Mouse (Mus musculus): ENCODE data around the gene Lrrc1. TPM values are rescaled to one million over a fixed set of nuclear protein-coding genes. Genes with fewer than 3 reads are reported as not detected.

The Lrrc1 gene
- polyA plus RNA-seq, 1 experiment from 2014 or later: 17.0 TPM

DNA sequence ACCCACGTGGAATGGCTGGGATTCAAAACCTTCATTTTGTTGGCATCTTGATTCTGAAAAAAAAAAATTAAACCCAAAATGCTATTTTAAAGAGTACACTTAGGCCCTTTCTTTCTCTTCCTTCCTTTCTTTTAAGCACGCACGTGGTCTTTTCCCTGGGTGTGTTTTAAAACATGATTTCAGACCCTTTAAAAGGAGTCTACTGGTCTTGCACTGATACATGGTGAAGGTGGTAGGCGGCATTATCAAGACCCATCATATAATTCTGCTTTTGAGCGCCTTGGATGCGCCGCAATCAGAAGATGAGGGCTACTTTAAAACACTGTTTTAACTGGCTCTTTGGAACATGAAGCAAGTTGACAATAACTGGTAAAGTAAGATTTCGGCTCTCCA is 115.9 kb downstream of the Lrrc1 start:
- Histone ChIP-seq H3K27me3 (no peaks in the 10 kb centered on the region), H3K9ac (no peak overlapping the region), H3K4me2 (no peak overlapping the region), H3K4me3 (no peak overlapping the region), H3K36me3 (peaks cover 6% of the 10 kb centered on the region; the same call in 1 of the 2 replicates), H3K9me3 (no peaks in the 10 kb centered on the region), H3K27ac (peak overlapping the region; percentile 79), H3K4me1 (peaks cover 35% of the 10 kb centered on the region)
- 65% methylated on average over 8 of the region's 8 CpGs for WGBS
- ATAC-seq (ENCODE audit: insufficient number of reproducible peaks, low FRiP score, low TSS enrichment, low read depth): no peak

DNA sequence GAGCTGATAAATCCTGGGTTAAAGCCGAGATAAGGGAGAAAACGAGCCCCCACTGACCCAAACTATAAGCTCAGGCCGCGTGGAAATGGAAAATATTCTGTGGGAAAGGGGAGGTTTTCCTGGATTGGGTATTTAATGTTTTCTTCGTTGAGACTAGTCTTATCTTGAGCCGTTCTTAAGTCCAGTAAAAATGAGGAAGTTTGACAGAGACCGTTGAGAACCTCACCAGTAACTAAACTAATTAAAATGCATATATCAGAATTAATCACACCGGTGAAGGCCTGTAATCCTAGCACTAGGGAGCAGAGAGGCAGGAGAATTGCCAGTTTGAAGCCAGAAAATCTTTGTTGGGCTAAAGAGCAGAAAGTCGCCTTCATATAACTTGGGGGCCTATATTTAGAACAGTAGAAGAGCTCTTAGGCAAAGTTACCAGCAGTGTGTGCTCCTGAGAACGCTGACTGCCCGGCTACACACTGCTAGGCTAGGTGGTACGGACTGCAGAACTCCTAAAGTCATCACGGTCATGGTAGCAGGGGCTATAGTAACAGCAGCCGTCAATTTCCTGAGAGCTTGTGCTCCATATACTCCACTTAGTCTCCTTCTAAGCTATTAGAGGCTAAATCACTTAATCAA is 116.4 kb downstream of the Lrrc1 start:
- Histone ChIP-seq H3K9ac (no peak overlapping the region), H3K27me3 (no peaks in the 10 kb centered on the region), H3K4me1 (peaks cover 35% of the 10 kb centered on the region), H3K4me3 (peak overlapping the region; percentile 15; the same call in 1 of the 2 replicates), H3K4me2 (peak overlapping the region; percentile 44), H3K27ac (peak overlapping the region; percentile 79), H3K36me3 (peaks cover 6% of the 10 kb centered on the region; the same call in 1 of the 2 replicates), H3K9me3 (no peaks in the 10 kb centered on the region)
- ATAC-seq (ENCODE audit: insufficient number of reproducible peaks, low FRiP score, low TSS enrichment, low read depth): no peak
- WGBS: 19% methylated on average over 14 of the region's 14 CpGs

DNA sequence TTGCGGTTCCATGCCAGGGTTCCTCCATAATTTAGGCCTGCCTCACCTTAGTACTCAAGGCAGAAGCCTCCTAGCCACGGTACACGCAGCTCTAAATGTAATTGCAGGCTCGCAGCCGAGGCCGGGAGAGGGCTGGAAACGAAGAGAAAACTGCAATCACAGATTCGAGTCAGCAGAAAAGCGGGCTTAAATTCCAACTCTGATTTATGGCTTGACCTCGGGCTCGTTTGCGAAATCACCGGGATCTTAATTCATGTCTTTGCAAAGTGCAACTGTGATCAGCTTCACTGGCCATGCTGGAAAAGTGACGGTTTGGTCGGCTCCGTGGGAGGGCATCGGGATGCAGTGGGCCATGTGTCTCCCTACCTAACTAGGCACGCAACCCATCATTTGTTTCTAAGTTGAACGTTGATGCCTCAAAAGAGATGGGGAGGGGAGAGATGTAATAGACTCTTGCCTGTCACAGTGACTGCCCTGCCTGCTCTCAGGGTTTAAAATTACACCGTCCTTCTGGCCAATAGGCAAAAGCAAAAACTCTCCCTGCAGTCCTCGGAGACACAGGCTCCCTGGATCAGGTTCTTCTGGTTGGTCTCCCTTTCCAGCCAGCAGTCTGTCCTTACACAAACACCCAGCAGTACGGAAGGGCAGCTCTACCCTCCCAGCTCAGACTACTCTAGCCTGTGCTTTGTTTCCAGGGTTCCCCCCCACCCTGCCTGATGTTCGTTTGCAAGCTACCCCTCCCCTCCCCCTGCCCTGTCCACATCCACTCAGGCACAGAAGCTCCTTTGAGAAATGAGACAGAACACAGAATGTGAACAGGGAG is 117.2 kb downstream of the Lrrc1 start:
- H3K9ac ChIP-seq: no peak overlapping the region
- ATAC-seq (ENCODE audit: insufficient number of reproducible peaks, low FRiP score, low TSS enrichment, low read depth): peak; percentile 59
- H3K4me1 ChIP-seq: peaks cover 35% of the 10 kb centered on the region
- H3K27ac ChIP-seq: peak overlapping the region; percentile 79
- no peaks in the 10 kb centered on the region for H3K9me3 ChIP-seq
- peaks cover 6% of the 10 kb centered on the region; the same call in 1 of the 2 replicates for H3K36me3 ChIP-seq
- no peaks in the 10 kb centered on the region for H3K27me3 ChIP-seq
- WGBS: 10% methylated on average over 23 of the region's 23 CpGs
- H3K4me2 ChIP-seq: peak overlapping the region; percentile 44
- peak overlapping the region; percentile 15 for H3K4me3 ChIP-seq

DNA sequence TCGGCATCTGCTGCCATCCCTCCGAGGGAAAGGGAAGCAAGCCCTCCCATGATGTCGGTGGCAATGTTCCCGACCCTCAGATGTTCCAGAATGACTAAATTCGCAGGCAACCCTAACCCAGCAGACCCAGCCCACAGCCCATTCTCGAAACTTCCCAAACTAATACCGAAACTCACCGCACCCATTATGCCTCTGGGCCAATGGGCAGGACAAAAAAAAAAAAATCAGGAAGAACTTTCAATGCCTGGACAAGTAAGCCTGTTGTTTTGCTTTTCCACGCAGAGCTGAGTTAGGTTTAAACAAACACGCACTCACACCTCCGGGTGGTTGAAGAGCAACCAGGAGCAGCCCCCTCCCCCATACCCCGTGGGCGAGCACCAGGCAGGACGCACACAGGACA is 118.6 kb downstream of the Lrrc1 start:
- Histone ChIP-seq H3K9me3 (no peaks in the 10 kb centered on the region), H3K9ac (no peak overlapping the region), H3K4me1 (peaks cover 35% of the 10 kb centered on the region), H3K27ac (peak overlapping the region; percentile 79; the same call in 1 of the 2 replicates), H3K4me3 (no peak overlapping the region), H3K4me2 (no peak overlapping the region), H3K27me3 (no peaks in the 10 kb centered on the region), H3K36me3 (no peaks in the 10 kb centered on the region; the same call in 1 of the 2 replicates)
- ATAC-seq (ENCODE audit: insufficient number of reproducible peaks, low FRiP score, low TSS enrichment, low read depth): no peak
- 57% methylated on average over 14 of the region's 14 CpGs for WGBS

DNA sequence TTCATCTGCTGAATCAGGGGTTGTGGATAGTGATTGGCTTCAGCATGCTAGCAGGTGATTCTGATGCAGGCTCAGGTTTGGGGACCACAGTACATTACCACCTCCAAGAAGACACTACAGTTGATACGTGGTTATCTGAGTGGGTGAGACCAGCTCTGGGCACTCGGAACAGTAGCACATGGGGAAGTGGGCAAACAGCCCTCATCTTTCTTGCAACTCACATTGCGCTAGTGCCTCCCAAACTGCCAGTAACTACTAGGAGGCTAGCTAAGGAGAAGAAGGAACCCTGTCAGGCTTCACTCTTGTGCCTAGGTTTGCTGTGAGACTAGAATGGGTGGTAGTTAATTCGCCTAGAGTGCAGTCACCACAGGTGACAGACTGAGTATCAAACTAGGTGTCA is 119.1 kb downstream of the Lrrc1 start:
- WGBS: 76% methylated on average over 4 of the region's 4 CpGs
- Histone ChIP-seq H3K9me3 (no peaks in the 10 kb centered on the region), H3K27ac (peak overlapping the region; percentile 48), H3K36me3 (no peaks in the 10 kb centered on the region), H3K4me1 (peaks cover 35% of the 10 kb centered on the region), H3K27me3 (no peaks in the 10 kb centered on the region), H3K4me2 (no peak overlapping the region), H3K4me3 (no peak overlapping the region), H3K9ac (no peak overlapping the region)
- no peak for ATAC-seq (ENCODE audit: insufficient number of reproducible peaks, low FRiP score, low TSS enrichment, low read depth)

DNA sequence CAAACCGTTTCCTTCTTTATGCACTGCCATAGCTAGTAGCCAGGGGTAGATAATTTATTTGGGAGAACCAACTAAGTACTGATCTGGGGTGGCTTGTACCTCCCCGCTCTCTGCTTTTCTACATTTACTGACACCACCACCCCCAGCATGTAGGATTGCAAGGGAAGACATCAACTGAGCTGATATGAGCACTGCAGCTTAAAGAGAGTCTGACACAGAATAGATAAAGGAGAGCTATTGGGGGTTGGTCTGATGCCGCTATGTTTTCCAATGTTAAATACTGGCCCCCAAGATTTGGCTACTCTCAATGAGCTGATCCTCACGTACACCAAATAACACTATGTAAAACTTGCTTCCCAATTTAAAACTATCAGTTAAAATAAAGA is 124.5 kb downstream of the Lrrc1 start:
- no peak overlapping the region for H3K4me2 ChIP-seq
- ATAC-seq (ENCODE audit: insufficient number of reproducible peaks, low FRiP score, low TSS enrichment, low read depth): no peak
- H3K9ac ChIP-seq: no peak overlapping the region
- H3K4me1 ChIP-seq: no peaks in the 10 kb centered on the region
- no peaks in the 10 kb centered on the region for H3K9me3 ChIP-seq
- H3K4me3 ChIP-seq: no peak overlapping the region
- H3K36me3 ChIP-seq: no peaks in the 10 kb centered on the region
- no peaks in the 10 kb centered on the region for H3K27me3 ChIP-seq
- WGBS: 88% methylated on average over 4 of the region's 4 CpGs
- no peak overlapping the region for H3K27ac ChIP-seq

DNA sequence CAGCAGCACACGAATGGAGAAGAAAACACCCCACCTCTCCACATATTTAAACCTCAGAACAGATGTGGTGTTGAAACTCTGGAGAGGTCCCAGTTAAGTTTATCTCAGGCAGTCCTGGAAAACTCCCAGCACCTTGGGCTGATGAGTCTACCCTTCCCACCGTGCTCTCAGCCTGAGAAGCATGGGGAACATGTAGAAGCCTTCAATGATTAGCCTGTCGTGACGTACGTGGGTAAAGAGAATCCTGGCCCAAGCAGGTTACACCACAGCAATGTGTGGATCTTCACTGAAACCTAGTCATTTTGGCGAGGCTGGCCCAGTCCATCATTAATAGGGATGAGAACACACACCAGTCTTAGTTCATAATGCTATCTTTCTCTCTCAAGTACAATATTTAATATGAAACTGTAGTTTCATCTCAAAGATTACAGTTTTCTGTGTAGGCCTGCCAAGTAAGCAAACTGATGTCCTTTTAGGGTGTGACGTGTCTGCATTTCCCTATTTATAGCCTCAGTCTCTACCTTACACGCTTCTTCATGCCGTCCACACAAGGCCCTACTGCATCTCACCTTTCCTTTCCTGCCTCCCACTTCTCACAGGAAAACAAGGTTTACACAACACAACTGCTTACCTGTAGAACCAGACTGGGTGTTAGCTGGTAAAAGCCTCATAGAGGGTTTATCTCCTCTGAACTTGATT is 125.0 kb downstream of the Lrrc1 start:
- WGBS: 81% methylated on average over 9 of the region's 9 CpGs
- H3K4me2 ChIP-seq: no peak overlapping the region
- no peaks in the 10 kb centered on the region for H3K4me1 ChIP-seq
- H3K27ac ChIP-seq: no peak overlapping the region
- no peak overlapping the region for H3K4me3 ChIP-seq
- H3K36me3 ChIP-seq: no peaks in the 10 kb centered on the region
- H3K9ac ChIP-seq: no peak overlapping the region
- H3K9me3 ChIP-seq: no peaks in the 10 kb centered on the region
- H3K27me3 ChIP-seq: no peaks in the 10 kb centered on the region
- ATAC-seq (ENCODE audit: insufficient number of reproducible peaks, low FRiP score, low TSS enrichment, low read depth): no peak

DNA sequence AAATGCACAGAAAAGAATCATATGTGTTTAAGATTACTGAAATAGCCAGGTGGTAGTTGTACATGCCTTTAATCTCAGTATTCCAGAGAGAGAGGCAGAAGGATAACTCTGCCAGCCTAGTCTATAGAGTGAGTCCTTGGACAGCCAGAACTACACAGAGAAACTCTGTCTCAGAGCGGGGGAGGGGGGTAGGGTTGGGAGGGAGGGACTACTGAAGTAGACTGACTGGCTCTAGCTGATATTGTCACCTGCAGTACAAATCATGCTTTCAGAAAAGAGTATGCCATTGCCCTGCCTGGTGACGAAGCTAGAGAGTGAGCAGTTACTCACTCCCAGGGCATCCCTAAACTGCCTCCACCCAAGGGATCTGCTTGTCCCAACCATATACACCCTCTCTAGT is 125.9 kb downstream of the Lrrc1 start:
- H3K27ac ChIP-seq: no peak overlapping the region
- H3K4me3 ChIP-seq: no peak overlapping the region
- no peak overlapping the region for H3K4me2 ChIP-seq
- 72% methylated on average over 2 of the region's 2 CpGs for WGBS
- peaks cover 3% of the 10 kb centered on the region; the same call in 1 of the 2 replicates for H3K4me1 ChIP-seq
- ATAC-seq (ENCODE audit: insufficient number of reproducible peaks, low FRiP score, low TSS enrichment, low read depth): no peak
- no peaks in the 10 kb centered on the region for H3K36me3 ChIP-seq
- H3K9ac ChIP-seq: no peak overlapping the region
- H3K27me3 ChIP-seq: no peaks in the 10 kb centered on the region
- no peaks in the 10 kb centered on the region for H3K9me3 ChIP-seq

DNA sequence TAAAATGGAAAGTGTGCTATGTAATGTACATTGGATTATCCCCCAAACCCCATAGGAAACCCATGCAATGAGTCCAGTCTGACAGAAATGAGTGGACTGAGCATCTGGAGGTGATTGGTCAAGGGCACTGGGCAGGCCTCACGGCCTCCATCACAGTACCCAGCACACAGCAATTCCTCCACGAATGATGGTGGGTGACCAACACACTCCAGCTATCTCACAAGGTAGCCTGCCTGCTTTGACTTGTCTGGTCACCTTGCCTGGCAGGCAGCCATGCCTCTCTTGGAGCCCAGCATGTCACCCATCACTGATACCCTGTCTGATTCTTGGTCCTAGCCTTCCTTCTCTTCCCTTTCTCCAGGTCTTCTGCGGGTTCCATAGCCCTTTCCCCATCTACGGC is 128.2 kb downstream of the Lrrc1 start:
- H3K4me1 ChIP-seq: peaks cover 3% of the 10 kb centered on the region
- H3K9ac ChIP-seq: no peak overlapping the region
- H3K27me3 ChIP-seq: no peaks in the 10 kb centered on the region
- WGBS: 85% methylated on average over 4 of the region's 4 CpGs
- no peak overlapping the region for H3K27ac ChIP-seq
- no peak for ATAC-seq (ENCODE audit: insufficient number of reproducible peaks, low FRiP score, low TSS enrichment, low read depth)
- H3K4me2 ChIP-seq: no peak overlapping the region
- H3K36me3 ChIP-seq: no peaks in the 10 kb centered on the region
- H3K9me3 ChIP-seq: no peaks in the 10 kb centered on the region
- H3K4me3 ChIP-seq: no peak overlapping the region

DNA sequence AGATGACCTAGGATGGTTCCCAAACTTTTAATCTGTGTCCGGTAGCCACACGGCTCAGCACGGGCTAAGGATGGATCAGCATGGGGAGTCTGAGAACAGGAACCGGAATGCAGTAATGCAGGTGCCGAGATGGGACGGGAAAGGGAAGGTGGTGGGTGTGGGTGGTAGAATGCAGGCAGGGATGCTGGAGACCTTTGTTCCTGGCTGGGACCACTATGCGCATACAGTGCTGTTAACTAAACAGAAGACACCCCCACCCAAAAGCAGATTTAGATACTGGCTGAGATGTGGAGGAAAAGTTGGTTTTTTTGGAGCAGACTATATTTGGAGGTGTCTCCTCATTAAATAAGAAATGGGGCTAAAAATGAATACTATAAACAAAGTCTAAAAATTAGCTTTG is 128.7 kb downstream of the Lrrc1 start:
- Histone ChIP-seq H3K4me1 (peaks cover 3% of the 10 kb centered on the region), H3K4me3 (no peak overlapping the region), H3K9me3 (no peaks in the 10 kb centered on the region), H3K36me3 (no peaks in the 10 kb centered on the region), H3K9ac (no peak overlapping the region), H3K27ac (no peak overlapping the region), H3K4me2 (no peak overlapping the region), H3K27me3 (no peaks in the 10 kb centered on the region)
- no peak for ATAC-seq (ENCODE audit: insufficient number of reproducible peaks, low FRiP score, low TSS enrichment, low read depth)
- 92% methylated on average over 7 of the region's 7 CpGs for WGBS

DNA sequence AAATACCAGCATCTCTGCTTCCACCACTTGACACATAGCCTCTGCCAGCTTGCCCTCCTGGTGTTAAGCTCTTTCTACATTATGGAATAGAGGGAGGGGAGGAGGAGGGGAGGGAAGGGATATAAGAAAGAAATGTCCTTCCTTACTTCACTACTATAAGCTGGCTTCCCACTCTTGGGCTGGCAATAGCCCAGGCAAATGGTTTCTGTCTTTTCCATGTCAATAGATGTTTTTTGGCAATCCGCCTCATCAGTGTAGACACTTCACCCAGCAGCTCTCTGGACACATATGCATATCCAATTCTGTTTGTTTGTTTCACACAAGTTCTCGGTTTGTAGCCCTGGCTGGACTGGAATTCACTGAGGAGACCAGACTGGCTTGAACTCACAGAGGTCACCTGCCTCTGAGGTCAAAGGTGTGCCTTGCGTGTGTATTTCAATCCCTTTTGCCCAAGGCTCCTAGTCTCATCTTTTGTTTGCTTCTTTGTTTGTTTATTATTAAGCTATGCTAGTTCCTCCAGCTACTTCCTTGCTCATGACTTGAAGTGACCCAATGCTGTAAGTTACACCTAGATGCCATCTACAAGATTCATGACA is 132.7 kb downstream of the Lrrc1 start:
- no peak overlapping the region for H3K27ac ChIP-seq
- H3K9ac ChIP-seq: no peak overlapping the region
- WGBS: 86% methylated on average over 3 of the region's 3 CpGs
- H3K27me3 ChIP-seq: no peaks in the 10 kb centered on the region
- no peak overlapping the region for H3K4me2 ChIP-seq
- H3K36me3 ChIP-seq: no peaks in the 10 kb centered on the region
- H3K4me1 ChIP-seq: peaks cover 5% of the 10 kb centered on the region
- no peak for ATAC-seq (ENCODE audit: insufficient number of reproducible peaks, low FRiP score, low TSS enrichment, low read depth)
- no peak overlapping the region for H3K4me3 ChIP-seq
- H3K9me3 ChIP-seq: no peaks in the 10 kb centered on the region
